Mouse (Mus musculus) stomach, embryonic 15.5 days (tissue): ENCODE measurements at regions not wholly inside any gene's neighbourhood (a gene's known extent, or its start where the extent isn't known, plus 50 kb on each side); places are given as distances from the start of the nearest gene placed in this dataset.
"Not testable (repeated sequence)": the region's sequence is repeated elsewhere in the genome, so short reads cannot be mapped to it uniquely, and the experiment has no call there.

ENCODE experiments used
- ATAC-seq: fragments of 200-750 bp; cut with Nextera tagmentation; 2 replicates; pipeline ENCODE4 v1.8.0; 2017; ENCODE audit warnings: low read depth, moderate number of reproducible peaks, moderate TSS enrichment; ENCODE audit not compliant: insufficient read depth, low FRiP score
- H3K27ac ChIP-seq: fragments of 300-500 bp; sonication (generic); 2 replicates; pipeline ENCODE4 v1.5.1; 2015; ENCODE audit warnings: mild to moderate bottlenecking, inconsistent platforms
- H3K27me3 ChIP-seq: fragments of 300-500 bp; sonication (generic); replicated peaks from 2 replicates; pipeline ENCODE4 v1.6.1; 2015; ENCODE audit warnings: inconsistent platforms
- H3K36me3 ChIP-seq: fragments of 300-500 bp; sonication (generic); 2 replicates; pipeline ENCODE4 v1.6.1; 2015; ENCODE audit warnings: inconsistent platforms
- H3K4me1 ChIP-seq: fragments of 300-500 bp; sonication (generic); 2 replicates; pipeline ENCODE4 v1.6.1; 2015; ENCODE audit warnings: inconsistent platforms
- H3K4me2 ChIP-seq: fragments of 300-500 bp; sonication (generic); 2 replicates; pipeline ENCODE4 v1.6.1; 2015; ENCODE audit warnings: mild to moderate bottlenecking, inconsistent platforms
- H3K4me3 ChIP-seq: fragments of 300-500 bp; sonication (generic); replicated peaks from 2 replicates; pipeline ENCODE4 v1.5.1; 2015; ENCODE audit warnings: inconsistent platforms
- H3K9ac ChIP-seq: fragments of 300-500 bp; sonication (generic); 2 replicates; pipeline ENCODE4 v1.6.1; 2015; ENCODE audit warnings: inconsistent platforms
- H3K9me3 ChIP-seq: fragments of 300-500 bp; sonication (generic); 2 replicates; pipeline ENCODE4 v1.6.1; 2016; ENCODE audit warnings: inconsistent platforms
- WGBS: fragments of 180-500 bp; shearing (Covaris S2); methylation state at CpG from one replicate; pipeline ENCODE4 v1.1.7; 2015; 5-methylcytosine and 5-hydroxymethylcytosine counted together

- 72% methylated on average over 3 of the region's 3 CpGs for WGBS
- ATAC-seq = no peak
- Histone ChIP-seq H3K27ac (no peak overlapping the region), H3K36me3 (no peaks in the 10 kb centered on the region), H3K4me3 (no peak overlapping the region), H3K4me1 (no peaks in the 10 kb centered on the region), H3K27me3 (no peaks in the 10 kb centered on the region), H3K9ac (no peak overlapping the region), H3K4me2 (no peak overlapping the region), H3K9me3 (no peaks in the 10 kb centered on the region)
Measured at GRCm38 (mm10) chr11:7705312-7705764, 491.6 kb upstream of the Igfbp3 start.

- H3K27me3 ChIP-seq = no peaks in the 10 kb centered on the region
- WGBS = 73% methylated on average over 1 of the region's 1 CpGs
- ATAC-seq = no peak
Measured at GRCm38 (mm10) chr11:7697591-7697990, 483.9 kb upstream of the Igfbp3 start.

GRCm38 (mm10) chr11:7689701-7690100, 476.0 kb upstream of the Igfbp3 start:
- not testable (repeated sequence) for H3K36me3 ChIP-seq, H3K4me2 ChIP-seq, ATAC-seq, H3K4me1 ChIP-seq, H3K9me3 ChIP-seq, H3K27ac ChIP-seq, H3K9ac ChIP-seq, H3K4me3 ChIP-seq, H3K27me3 ChIP-seq
- 56% methylated on average over 3 of the region's 3 CpGs for WGBS

More at GRCm38 (mm10) chr11:7697591-7697990, 483.9 kb upstream of the Igfbp3 start:
- Histone ChIP-seq H3K27ac (no peak overlapping the region), H3K4me3 (no peak overlapping the region), H3K9ac (no peak overlapping the region), H3K9me3 (no peaks in the 10 kb centered on the region), H3K36me3 (no peaks in the 10 kb centered on the region), H3K4me1 (no peaks in the 10 kb centered on the region), H3K4me2 (no peak overlapping the region)

- no peak for ATAC-seq
- Histone ChIP-seq H3K4me2 (no peak overlapping the region), H3K9me3 (no peaks in the 10 kb centered on the region), H3K27ac (no peak overlapping the region), H3K9ac (no peak overlapping the region), H3K4me1 (no peaks in the 10 kb centered on the region), H3K27me3 (no peaks in the 10 kb centered on the region), H3K4me3 (no peak overlapping the region), H3K36me3 (no peaks in the 10 kb centered on the region)
Measured at GRCm38 (mm10) chr11:7672821-7673220, 459.1 kb upstream of the Igfbp3 start.

- Histone ChIP-seq H3K27ac (no peak overlapping the region), H3K9me3 (no peaks in the 10 kb centered on the region), H3K27me3 (no peaks in the 10 kb centered on the region), H3K9ac (no peak overlapping the region), H3K4me2 (no peak overlapping the region), H3K4me3 (no peak overlapping the region), H3K4me1 (no peaks in the 10 kb centered on the region), H3K36me3 (no peaks in the 10 kb centered on the region)
- ATAC-seq = no peak
Measured at GRCm38 (mm10) chr11:7630637-7631036, 416.9 kb upstream of the Igfbp3 start.

- H3K4me3 ChIP-seq = no peak overlapping the region
- no peak for ATAC-seq
- H3K27ac ChIP-seq = no peak overlapping the region
- no peaks in the 10 kb centered on the region for H3K4me1 ChIP-seq
- no peak overlapping the region for H3K4me2 ChIP-seq
- no peaks in the 10 kb centered on the region for H3K9me3 ChIP-seq
- H3K36me3 ChIP-seq = no peaks in the 10 kb centered on the region
- no peaks in the 10 kb centered on the region for H3K27me3 ChIP-seq
- no peak overlapping the region for H3K9ac ChIP-seq
- WGBS = 72% methylated on average over 3 of the region's 3 CpGs
Measured at GRCm38 (mm10) chr11:7625256-7625655, 411.5 kb upstream of the Igfbp3 start.

GRCm38 (mm10) chr11:7620320-7620719, 406.6 kb upstream of the Igfbp3 start:
- no peaks in the 10 kb centered on the region for H3K9me3 ChIP-seq
- 49% methylated on average over 6 of the region's 6 CpGs for WGBS
- H3K27ac ChIP-seq = no peak overlapping the region
- H3K27me3 ChIP-seq = no peaks in the 10 kb centered on the region
- no peak for ATAC-seq
- H3K4me3 ChIP-seq = no peak overlapping the region
- no peaks in the 10 kb centered on the region for H3K4me1 ChIP-seq
- no peak overlapping the region for H3K4me2 ChIP-seq
- H3K9ac ChIP-seq = no peak overlapping the region
- H3K36me3 ChIP-seq = no peaks in the 10 kb centered on the region

GRCm38 (mm10) chr11:7610752-7611151, 397.0 kb upstream of the Igfbp3 start:
- Histone ChIP-seq H3K36me3 (no peaks in the 10 kb centered on the region), H3K9me3 (no peaks in the 10 kb centered on the region), H3K9ac (no peak overlapping the region), H3K4me1 (no peaks in the 10 kb centered on the region), H3K27me3 (no peaks in the 10 kb centered on the region), H3K4me2 (no peak overlapping the region), H3K4me3 (no peak overlapping the region), H3K27ac (no peak overlapping the region)
- no peak for ATAC-seq
- WGBS = 72% methylated on average over 2 of the region's 2 CpGs

- H3K4me3 ChIP-seq = no peak overlapping the region
- no peaks in the 10 kb centered on the region for H3K4me1 ChIP-seq
- no peak for ATAC-seq
- H3K9ac ChIP-seq = no peak overlapping the region
- H3K36me3 ChIP-seq = no peaks in the 10 kb centered on the region
- H3K4me2 ChIP-seq = no peak overlapping the region
- H3K27me3 ChIP-seq = no peaks in the 10 kb centered on the region
- no peaks in the 10 kb centered on the region for H3K9me3 ChIP-seq
- H3K27ac ChIP-seq = no peak overlapping the region
Measured at GRCm38 (mm10) chr11:7609921-7610320, 396.2 kb upstream of the Igfbp3 start.

GRCm38 (mm10) chr11:7606652-7607051, 392.9 kb upstream of the Igfbp3 start:
- Histone ChIP-seq H3K4me2 (no peak overlapping the region), H3K9ac (no peak overlapping the region), H3K4me1 (no peaks in the 10 kb centered on the region), H3K36me3 (no peaks in the 10 kb centered on the region), H3K27me3 (no peaks in the 10 kb centered on the region), H3K27ac (no peak overlapping the region), H3K9me3 (no peaks in the 10 kb centered on the region), H3K4me3 (no peak overlapping the region)
- no peak for ATAC-seq
- 75% methylated on average over 7 of the region's 7 CpGs for WGBS

- no peaks in the 10 kb centered on the region for H3K4me1 ChIP-seq
- no peak overlapping the region for H3K4me2 ChIP-seq
- no peak overlapping the region for H3K27ac ChIP-seq
- no peak for ATAC-seq
- H3K27me3 ChIP-seq = no peaks in the 10 kb centered on the region
- WGBS = 82% methylated on average over 4 of the region's 4 CpGs
- H3K4me3 ChIP-seq = no peak overlapping the region
- H3K9me3 ChIP-seq = no peaks in the 10 kb centered on the region
- H3K36me3 ChIP-seq = no peaks in the 10 kb centered on the region
- no peak overlapping the region for H3K9ac ChIP-seq
Measured at GRCm38 (mm10) chr11:7592010-7592409, 378.3 kb upstream of the Igfbp3 start.

- WGBS = 94% methylated on average over 2 of the region's 2 CpGs
Measured at GRCm38 (mm10) chr11:7583296-7583695, 369.6 kb upstream of the Igfbp3 start.

GRCm38 (mm10) chr11:7568484-7568883, 354.8 kb upstream of the Igfbp3 start:
- Histone ChIP-seq H3K27ac (no peak overlapping the region), H3K36me3 (no peaks in the 10 kb centered on the region), H3K4me3 (no peak overlapping the region), H3K4me1 (no peaks in the 10 kb centered on the region), H3K4me2 (no peak overlapping the region), H3K9ac (no peak overlapping the region), H3K27me3 (no peaks in the 10 kb centered on the region), H3K9me3 (no peaks in the 10 kb centered on the region)
- 71% methylated on average over 1 of the region's 1 CpGs for WGBS
- ATAC-seq = no peak

More at GRCm38 (mm10) chr11:7583296-7583695, 369.6 kb upstream of the Igfbp3 start:
- no peak overlapping the region for H3K4me2 ChIP-seq
- no peaks in the 10 kb centered on the region for H3K27me3 ChIP-seq
- ATAC-seq = no peak
- no peaks in the 10 kb centered on the region for H3K36me3 ChIP-seq
- H3K4me3 ChIP-seq = no peak overlapping the region
- no peaks in the 10 kb centered on the region for H3K4me1 ChIP-seq
- no peaks in the 10 kb centered on the region for H3K9me3 ChIP-seq
- no peak overlapping the region for H3K27ac ChIP-seq
- H3K9ac ChIP-seq = no peak overlapping the region
